Mouse (Mus musculus): ENCODE results near the gene Malrd1. TPM values are rescaled to one million over a fixed set of nuclear protein-coding genes. Genes with fewer than 3 reads are reported as not detected.
A peak's percentile ranks its signal among the peaks of the same experiment; 100 is the strongest.

The Malrd1 gene
- 0.03 TPM in 1 of 2 replicates, not detected in the other for polyA plus RNA-seq (2015; fragmentation: Nextera tagmentation; extraction: Ambion mirVana)

GRCm38 (mm10) chr2:15526241-15526924 is at the start of gene Malrd1:
TSS of gene Malrd1 (plus strand) at chr2:15526479.
- Histone ChIP-seq H3K4me3 (no peak within 1 kb of the TSS), H3K36me3 (no peaks in the 10 kb centered on the region), H3K9me3 (no peaks in the 10 kb centered on the region), H3K9ac (replicated peaks) (no peak within 1 kb of the TSS), H3K27me3 (no peaks in the 10 kb centered on the region), H3K27ac (replicated peaks) (no peak within 1 kb of the TSS), H3K4me1 (no peaks in the 10 kb centered on the region), H3K4me2 (replicated peaks) (no peak within 1 kb of the TSS)
- WGBS: 91% methylated on average over 2 of the region's 2 CpGs
- no peak for ATAC-seq (replicated peaks)

GRCm38 (mm10) chr2:15538643-15539042 is 12.4 kb downstream of the Malrd1 start:
- no peak for ATAC-seq (replicated peaks)
- H3K9me3 ChIP-seq: no peaks in the 10 kb centered on the region
- H3K4me3 ChIP-seq: no peak overlapping the region
- H3K9ac ChIP-seq (replicated peaks): no peak overlapping the region
- WGBS: 56% methylated on average over 1 of the region's 1 CpGs
- H3K27me3 ChIP-seq: no peaks in the 10 kb centered on the region
- H3K36me3 ChIP-seq: no peaks in the 10 kb centered on the region
- no peaks in the 10 kb centered on the region for H3K4me1 ChIP-seq
- no peak overlapping the region for H3K4me2 ChIP-seq (replicated peaks)
- no peak overlapping the region for H3K27ac ChIP-seq (replicated peaks)

- Histone ChIP-seq H3K27me3 (no peaks in the 10 kb centered on the region), H3K27ac (replicated peaks) (no peak overlapping the region), H3K9me3 (no peaks in the 10 kb centered on the region), H3K9ac (replicated peaks) (no peak overlapping the region), H3K36me3 (no peaks in the 10 kb centered on the region), H3K4me2 (replicated peaks) (no peak overlapping the region), H3K4me1 (no peaks in the 10 kb centered on the region), H3K4me3 (no peak overlapping the region)
- 63% methylated on average over 4 of the region's 4 CpGs for WGBS
- no peak for ATAC-seq (replicated peaks)
Observed at GRCm38 (mm10) chr2:15613327-15613948, 87.2 kb downstream of the Malrd1 start.

GRCm38 (mm10) chr2:15614026-15614425 is 87.7 kb downstream of the Malrd1 start:
- no peak overlapping the region for H3K9ac ChIP-seq (replicated peaks)
- no peak overlapping the region for H3K4me2 ChIP-seq (replicated peaks)
- ATAC-seq (replicated peaks): no peak
- no peak overlapping the region for H3K27ac ChIP-seq (replicated peaks)
- no peaks in the 10 kb centered on the region for H3K27me3 ChIP-seq
- no peaks in the 10 kb centered on the region for H3K4me1 ChIP-seq
- no peaks in the 10 kb centered on the region for H3K36me3 ChIP-seq
- H3K4me3 ChIP-seq: no peak overlapping the region
- WGBS: 78% methylated on average over 5 of the region's 5 CpGs
- no peaks in the 10 kb centered on the region for H3K9me3 ChIP-seq

GRCm38 (mm10) chr2:15635761-15636160 is 109.5 kb downstream of the Malrd1 start:
- ATAC-seq (replicated peaks): no peak
- Histone ChIP-seq H3K36me3 (no peaks in the 10 kb centered on the region), H3K4me1 (no peaks in the 10 kb centered on the region), H3K4me2 (replicated peaks) (no peak overlapping the region), H3K27me3 (no peaks in the 10 kb centered on the region), H3K27ac (replicated peaks) (no peak overlapping the region), H3K4me3 (no peak overlapping the region), H3K9ac (replicated peaks) (no peak overlapping the region), H3K9me3 (no peaks in the 10 kb centered on the region)
- 87% methylated on average over 1 of the region's 1 CpGs for WGBS

- Histone ChIP-seq H3K9ac (replicated peaks) (no peak overlapping the region), H3K4me3 (no peak overlapping the region), H3K4me1 (no peaks in the 10 kb centered on the region), H3K36me3 (no peaks in the 10 kb centered on the region), H3K9me3 (no peaks in the 10 kb centered on the region), H3K27ac (replicated peaks) (no peak overlapping the region), H3K27me3 (no peaks in the 10 kb centered on the region), H3K4me2 (replicated peaks) (no peak overlapping the region)
- 61% methylated on average over 1 of the region's 1 CpGs for WGBS
- ATAC-seq (replicated peaks): peak; percentile 79
Observed at GRCm38 (mm10) chr2:15643864-15644263, 117.6 kb downstream of the Malrd1 start.

- H3K36me3 ChIP-seq: no peaks in the 10 kb centered on the region
- no peak overlapping the region for H3K9ac ChIP-seq (replicated peaks)
- no peaks in the 10 kb centered on the region for H3K9me3 ChIP-seq
- WGBS: 25% methylated on average over 1 of the region's 1 CpGs
- no peak overlapping the region for H3K4me2 ChIP-seq (replicated peaks)
- no peak overlapping the region for H3K27ac ChIP-seq (replicated peaks)
- H3K27me3 ChIP-seq: no peaks in the 10 kb centered on the region
- no peak overlapping the region for H3K4me3 ChIP-seq
- no peaks in the 10 kb centered on the region for H3K4me1 ChIP-seq
- no peak for ATAC-seq (replicated peaks)
Observed at GRCm38 (mm10) chr2:15656388-15656787, 130.1 kb downstream of the Malrd1 start.

- ATAC-seq (replicated peaks): peak; percentile 35; the same call in 1 of the 2 replicates
- WGBS: 61% methylated on average over 3 of the region's 3 CpGs
- H3K27me3 ChIP-seq: no peaks in the 10 kb centered on the region
- no peak overlapping the region for H3K4me3 ChIP-seq
- no peak overlapping the region for H3K4me2 ChIP-seq (replicated peaks)
- H3K9ac ChIP-seq (replicated peaks): no peak overlapping the region
- H3K36me3 ChIP-seq: no peaks in the 10 kb centered on the region
- H3K27ac ChIP-seq (replicated peaks): no peak overlapping the region
- 0 out of 2 replicates have a peak, but pooled peaks cover 6% of the 10 kb centered on the region for H3K4me1 ChIP-seq
- no peaks in the 10 kb centered on the region for H3K9me3 ChIP-seq
Observed at GRCm38 (mm10) chr2:15702977-15703376, 176.7 kb downstream of the Malrd1 start.

GRCm38 (mm10) chr2:15740945-15741344 is 214.7 kb downstream of the Malrd1 start:
- Histone ChIP-seq H3K36me3 (no peaks in the 10 kb centered on the region), H3K4me1 (no peaks in the 10 kb centered on the region), H3K4me2 (replicated peaks) (no peak overlapping the region), H3K4me3 (no peak overlapping the region), H3K9me3 (no peaks in the 10 kb centered on the region), H3K9ac (replicated peaks) (no peak overlapping the region), H3K27ac (replicated peaks) (no peak overlapping the region), H3K27me3 (no peaks in the 10 kb centered on the region)
- 78% methylated on average over 1 of the region's 1 CpGs for WGBS
- ATAC-seq (replicated peaks): no peak

- WGBS: 92% methylated on average over 4 of the region's 4 CpGs
- Histone ChIP-seq H3K4me3 (no peak overlapping the region), H3K27ac (replicated peaks) (no peak overlapping the region), H3K4me1 (no peaks in the 10 kb centered on the region), H3K4me2 (replicated peaks) (no peak overlapping the region), H3K36me3 (no peaks in the 10 kb centered on the region), H3K9me3 (no peaks in the 10 kb centered on the region), H3K27me3 (no peaks in the 10 kb centered on the region), H3K9ac (replicated peaks) (no peak overlapping the region)
- no peak for ATAC-seq (replicated peaks)
Observed at GRCm38 (mm10) chr2:15744979-15745688, 218.9 kb downstream of the Malrd1 start.

GRCm38 (mm10) chr2:15784818-15785217 is 258.5 kb downstream of the Malrd1 start:
- Histone ChIP-seq H3K27ac (replicated peaks) (no peak overlapping the region), H3K27me3 (no peaks in the 10 kb centered on the region), H3K4me2 (replicated peaks) (no peak overlapping the region), H3K36me3 (no peaks in the 10 kb centered on the region), H3K4me1 (no peaks in the 10 kb centered on the region), H3K4me3 (no peak overlapping the region), H3K9ac (replicated peaks) (no peak overlapping the region), H3K9me3 (no peaks in the 10 kb centered on the region)
- WGBS: 89% methylated on average over 2 of the region's 2 CpGs
- no peak for ATAC-seq (replicated peaks)

- H3K4me3 ChIP-seq: no peak overlapping the region
- 71% methylated on average over 1 of the region's 1 CpGs for WGBS
- H3K36me3 ChIP-seq: no peaks in the 10 kb centered on the region
- no peak overlapping the region for H3K9ac ChIP-seq (replicated peaks)
- H3K27me3 ChIP-seq: no peaks in the 10 kb centered on the region
- no peaks in the 10 kb centered on the region for H3K4me1 ChIP-seq
- H3K27ac ChIP-seq (replicated peaks): no peak overlapping the region
- ATAC-seq (replicated peaks): no peak
- H3K9me3 ChIP-seq: no peaks in the 10 kb centered on the region
- no peak overlapping the region for H3K4me2 ChIP-seq (replicated peaks)
Observed at GRCm38 (mm10) chr2:15815724-15816123, 289.4 kb downstream of the Malrd1 start.

Measured in forebrain, embryonic 15.5 days (tissue).